Mouse (Mus musculus) liver, adult 2 months (tissue): Measurements from ENCODE around the gene Elovl5.

ENCODE experiments used
- CTCF ChIP-seq: fragments of 200-500 bp; IDR thresholded peaks from 2 replicates; pipeline ENCODE4 v1.5.1; 2011; ENCODE audit warnings: low read depth, low read length, control low read depth
- POLR2A ChIP-seq: fragments of 200-500 bp; IDR thresholded peaks from 2 replicates; pipeline ENCODE4 v1.6.1; 2011; ENCODE audit warnings: low read length, control low read depth; ENCODE audit not compliant: insufficient read depth; ENCODE audit errors: extremely low read depth

- TF ChIP-seq CTCF: peak; percentile 35
- TF ChIP-seq POLR2A: no peak
These were observed 96.6 kb downstream of the Elovl5 start for GRCm38 (mm10) chr9:78013813-78014212.
